Mouse (Mus musculus) stomach, postnatal 0 days (tissue): ENCODE measurements around the gene Josd1. TPM values are rescaled to one million over a fixed set of nuclear protein-coding genes. Genes with fewer than 3 reads are reported as not detected.
"Not testable (repeated sequence)": the region's sequence is repeated elsewhere in the genome, so short reads cannot be mapped to it uniquely, and the experiment has no call there.

Experiments
- ATAC-seq: fragments of 200-750 bp; cut with Nextera tagmentation; 2 replicates; pipeline ENCODE4 v1.8.0; 2017; ENCODE audit not compliant: low FRiP score, low TSS enrichment
- DNase-seq: peaks from one replicate; pipeline ENCODE4 v3.0.0-alpha.2; 2016; ENCODE audit warnings: low spot score
- H3K27ac ChIP-seq: fragments of 300-500 bp; sonication (generic); replicated peaks from 2 replicates; pipeline ENCODE4 v1.5.1; 2014; ENCODE audit warnings: mild to moderate bottlenecking, control low read depth
- H3K27me3 ChIP-seq: fragments of 300-500 bp; sonication (generic); 2 replicates; pipeline ENCODE4 v1.6.1; 2014; ENCODE audit warnings: low read length; ENCODE audit not compliant: control insufficient read depth, insufficient read depth
- H3K36me3 ChIP-seq: fragments of 300-500 bp; sonication (generic); 2 replicates; pipeline ENCODE4 v1.6.1; 2014; ENCODE audit warnings: low read length, mixed read lengths; ENCODE audit not compliant: control insufficient read depth, insufficient read depth
- H3K4me1 ChIP-seq: fragments of 300-500 bp; sonication (generic); replicated peaks from 2 replicates; pipeline ENCODE4 v1.6.1; 2014; ENCODE audit warnings: antibody characterized with exemption; ENCODE audit not compliant: control insufficient read depth, insufficient read depth
- H3K4me2 ChIP-seq: fragments of 300-500 bp; sonication (generic); replicated peaks from 2 replicates; pipeline ENCODE4 v1.6.1; 2014; ENCODE audit warnings: low read depth, mild to moderate bottlenecking, control low read depth, moderate library complexity
- H3K4me3 ChIP-seq: fragments of 300-500 bp; sonication (generic); 2 replicates; pipeline ENCODE4 v1.5.1; 2014; ENCODE audit warnings: low read depth, low read length, control low read depth
- H3K9ac ChIP-seq: fragments of 300-500 bp; sonication (generic); 2 replicates; pipeline ENCODE4 v1.6.1; 2014; ENCODE audit warnings: mild to moderate bottlenecking, low read length, control low read depth, mixed read lengths
- H3K9me3 ChIP-seq: fragments of 300-500 bp; sonication (generic); 2 replicates; pipeline ENCODE4 v1.6.1; 2016; ENCODE audit warnings: low read length; ENCODE audit not compliant: control insufficient read depth
- CTCF ChIP-seq: IDR thresholded peaks from 2 replicates; pipeline ENCODE4 v1.5.1; 2016; ENCODE audit warnings: antibody characterized with exemption, low read depth, mild to moderate bottlenecking, moderate library complexity
- EP300 ChIP-seq: optimal IDR thresholded peaks from 2 replicates; pipeline ENCODE3; 2016; ENCODE audit warnings: antibody characterized with exemption
- WGBS: fragments of 180-500 bp; shearing (Covaris S2); extraction: QIAGEN DNeasy Blood & Tissue Kit; methylation state at CpG from one replicate; pipeline ENCODE4 v1.1.7; 2014; 5-methylcytosine and 5-hydroxymethylcytosine counted together
- polyA plus RNA-seq: library from polyadenylated mRNA; unstranded; fragments of >200 nt; fragmentation: Nextera tagmentation; extraction: Ambion mirVana; gene quantifications from 2 replicates; pipeline ENCODE4 v1.2.1, GENCODE M21; 2015

Gene Josd1
- polyA plus RNA-seq, 1 experiment from 2014 or later: 11.7 TPM

DNA sequence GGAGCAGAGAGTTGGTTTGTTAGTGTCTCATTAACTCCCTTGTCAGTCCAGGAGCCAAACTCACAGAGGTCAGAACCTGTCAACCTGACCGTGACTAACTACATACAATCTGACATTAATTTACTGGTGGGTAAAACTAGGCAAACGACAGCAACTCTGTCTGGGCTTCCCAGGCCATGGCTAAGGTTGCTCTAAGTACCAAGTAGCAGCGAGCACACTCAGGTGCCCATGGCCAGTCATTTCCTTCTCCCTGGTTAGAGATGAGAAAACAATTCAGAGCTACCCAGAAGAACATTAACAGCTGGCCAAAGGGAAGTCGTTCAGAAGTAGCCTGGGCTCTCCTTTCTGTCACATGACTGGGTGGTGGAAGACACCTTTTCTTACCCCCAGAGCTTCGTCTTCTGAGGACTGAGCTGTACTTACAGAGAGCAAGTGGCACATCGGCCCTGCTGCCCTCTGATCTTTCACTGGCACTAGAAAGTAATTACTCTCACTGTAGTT is 2.5 kb downstream of the Josd1 start:
- Histone ChIP-seq H3K36me3 (no peaks in the 10 kb centered on the region), H3K9ac (peak overlapping the region; percentile 90), H3K27me3 (no peaks in the 10 kb centered on the region), H3K9me3 (no peaks in the 10 kb centered on the region), H3K4me3 (peak overlapping the region; percentile 88), H3K4me1 (peaks cover 22% of the 10 kb centered on the region), H3K4me2 (peak overlapping the region; percentile 82), H3K27ac (no peak overlapping the region; the same call in 1 of the 2 replicates)
- WGBS: 24% methylated on average over 6 of the region's 6 CpGs
- DNase-seq (no peak), ATAC-seq (no peak)
- TF ChIP-seq CTCF (no peak), EP300 (no peak)

GRCm38 (mm10) chr15:79684616-79685015 is 3.1 kb downstream of the Josd1 start:
- Histone ChIP-seq H3K9ac (peak overlapping the region; percentile 90; the same call in 1 of the 2 replicates), H3K4me1 (peaks cover 22% of the 10 kb centered on the region), H3K4me2 (peak overlapping the region; percentile 82), H3K4me3 (peak overlapping the region; percentile 14; the same call in 1 of the 2 replicates), H3K36me3 (no peaks in the 10 kb centered on the region), H3K9me3 (no peaks in the 10 kb centered on the region), H3K27me3 (no peaks in the 10 kb centered on the region), H3K27ac (0 out of 2 replicates have a peak overlapping the region, but pooled peaks have one; percentile 56)
- DNase-seq (no peak), ATAC-seq (no peak)
- TF ChIP-seq EP300 (no peak), CTCF (no peak; the same call in 1 of the 2 replicates)
- 80% methylated on average over 6 of the region's 6 CpGs for WGBS

GRCm38 (mm10) chr15:79683707-79684465 is 3.8 kb downstream of the Josd1 start:
- peak overlapping the region; percentile 14; the same call in 1 of the 2 replicates for H3K4me3 ChIP-seq
- TF ChIP-seq EP300: no peak
- TF ChIP-seq CTCF: no peak
- WGBS: 43% methylated on average over 19 of the region's 19 CpGs
- H3K4me2 ChIP-seq: peak overlapping the region; percentile 82
- DNase-seq (peak; percentile 46), ATAC-seq (0 out of 2 replicates have a peak, but pooled peaks have one; percentile 14)
- H3K27me3 ChIP-seq: no peaks in the 10 kb centered on the region
- H3K4me1 ChIP-seq: peaks cover 22% of the 10 kb centered on the region
- peak overlapping the region; percentile 56 for H3K27ac ChIP-seq
- no peaks in the 10 kb centered on the region for H3K36me3 ChIP-seq
- peak overlapping the region; percentile 9; the same call in 1 of the 2 replicates for H3K9ac ChIP-seq
- no peaks in the 10 kb centered on the region for H3K9me3 ChIP-seq

DNA sequence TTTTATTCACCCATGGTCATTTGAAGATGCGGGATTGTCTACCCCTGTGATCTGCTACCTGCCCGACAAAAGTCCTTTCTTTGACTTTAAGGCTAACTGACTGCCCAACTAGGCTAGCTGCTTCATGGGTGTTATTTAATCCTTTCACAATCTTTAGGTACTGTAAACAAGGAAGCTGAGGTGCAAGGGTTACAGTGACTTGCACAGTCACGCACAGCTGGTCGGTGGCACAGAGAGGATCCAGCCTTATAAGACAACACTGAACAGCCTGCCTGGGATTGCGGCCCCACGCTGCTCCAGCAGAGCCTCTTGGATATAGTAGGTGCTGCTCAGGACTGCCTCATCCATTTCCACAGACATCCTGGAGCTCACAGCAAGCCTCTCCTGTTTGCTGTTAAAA is 4.6 kb downstream of the Josd1 start:
- WGBS: 55% methylated on average over 6 of the region's 6 CpGs
- no peak overlapping the region; the same call in 1 of the 2 replicates for H3K4me2 ChIP-seq
- H3K36me3 ChIP-seq: no peaks in the 10 kb centered on the region
- DNase-seq (peak; percentile 48), ATAC-seq (peak; percentile 36; the same call in 1 of the 2 replicates)
- no peaks in the 10 kb centered on the region for H3K9me3 ChIP-seq
- peak overlapping the region; percentile 35; the same call in 1 of the 2 replicates for H3K9ac ChIP-seq
- H3K27ac ChIP-seq: peak overlapping the region; percentile 53; the same call in 1 of the 2 replicates
- no peaks in the 10 kb centered on the region for H3K27me3 ChIP-seq
- no peak overlapping the region for H3K4me3 ChIP-seq
- TF ChIP-seq CTCF (no peak), EP300 (no peak)
- H3K4me1 ChIP-seq: peaks cover 22% of the 10 kb centered on the region

- 83% methylated on average over 4 of the region's 4 CpGs for WGBS
- no peak for DNase-seq
- Histone ChIP-seq H3K4me1 (peaks cover 22% of the 10 kb centered on the region), H3K36me3 (no peaks in the 10 kb centered on the region), H3K27ac (no peak overlapping the region), H3K4me3 (no peak overlapping the region), H3K9ac (no peak overlapping the region), H3K4me2 (no peak overlapping the region), H3K27me3 (no peaks in the 10 kb centered on the region), H3K9me3 (no peaks in the 10 kb centered on the region)
- TF ChIP-seq CTCF: no peak
- TF ChIP-seq EP300: no peak
- ATAC-seq: no peak
These were observed 5.7 kb downstream of the Josd1 start for GRCm38 (mm10) chr15:79681973-79682372.

- Histone ChIP-seq H3K36me3 (peaks cover 22% of the 10 kb centered on the region), H3K27ac (no peak overlapping the region), H3K9me3 (no peaks in the 10 kb centered on the region), H3K9ac (no peak overlapping the region), H3K4me3 (no peak overlapping the region), H3K4me1 (no peaks in the 10 kb centered on the region), H3K27me3 (no peaks in the 10 kb centered on the region), H3K4me2 (no peak overlapping the region)
- TF ChIP-seq EP300 (no peak), CTCF (no peak)
- ATAC-seq (no peak), DNase-seq (no peak)
- 67% methylated on average over 2 of the region's 2 CpGs for WGBS
These were observed 9.8 kb downstream of the Josd1 start for GRCm38 (mm10) chr15:79677936-79678335.

GRCm38 (mm10) chr15:79671828-79672348 is 15.8 kb downstream of the Josd1 start:
- not testable (repeated sequence) for H3K9me3 ChIP-seq, H3K4me1 ChIP-seq, DNase-seq, H3K27ac ChIP-seq, H3K9ac ChIP-seq, H3K27me3 ChIP-seq, ATAC-seq
- peak overlapping the region; percentile 88 for H3K4me2 ChIP-seq
- H3K4me3 ChIP-seq: peak overlapping the region; percentile 81; the same call in 1 of the 2 replicates
- WGBS: 71% methylated on average over 11 of the region's 11 CpGs
- H3K36me3 ChIP-seq: peaks cover 22% of the 10 kb centered on the region
